Mouse (Mus musculus) large intestine, adult 2 months (tissue): Measurements from ENCODE around the gene P2ry6. TPM values are rescaled to one million over a fixed set of nuclear protein-coding genes. Genes with fewer than 3 reads are reported as not detected.
A peak's percentile ranks its signal among the peaks of the same experiment; 100 is the strongest.

ENCODE experiments used
- DNase-seq: peaks from one replicate; pipeline ENCODE4 v3.0.0-alpha.2; 2012; ENCODE audit warnings: low read depth, low spot score
- WGBS: fragments of 180-500 bp; shearing (Covaris S2); methylation state at CpG from one replicate; pipeline ENCODE4 v1.1.7; 2018; 5-methylcytosine and 5-hydroxymethylcytosine counted together
- polyA plus RNA-seq: library from polyadenylated mRNA; depleted of rRNA; stranded (reverse); fragments of >200 nt; gene quantifications from 2 replicates; pipeline ENCODE4 v1.2.3, GENCODE M21; 2012

Gene P2ry6
- polyA plus RNA-seq, 1 experiment: 29.1 TPM

DNA sequence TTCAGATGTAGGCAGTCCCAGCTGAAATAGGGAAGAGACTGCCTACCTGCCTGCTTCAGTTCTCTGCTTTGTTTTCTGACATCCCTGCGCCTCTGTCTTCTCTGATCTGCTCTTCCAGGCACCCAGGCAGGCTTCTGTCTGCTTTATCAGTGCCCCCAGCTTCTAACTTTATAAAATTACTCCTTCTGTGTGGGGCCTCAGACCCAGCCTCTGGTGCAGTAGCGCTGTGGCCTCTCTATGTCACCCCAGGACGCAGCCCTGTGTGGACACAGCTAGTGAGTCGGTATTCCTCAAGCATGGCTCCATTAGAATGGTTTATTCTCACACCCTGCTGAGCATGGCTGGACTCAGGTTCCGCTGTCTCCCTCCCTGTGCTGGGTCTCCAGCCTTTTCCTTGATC lies 24.4 kb downstream of the P2ry6 start:
- no peak for DNase-seq
- WGBS: 84% methylated on average over 5 of the region's 5 CpGs

DNA sequence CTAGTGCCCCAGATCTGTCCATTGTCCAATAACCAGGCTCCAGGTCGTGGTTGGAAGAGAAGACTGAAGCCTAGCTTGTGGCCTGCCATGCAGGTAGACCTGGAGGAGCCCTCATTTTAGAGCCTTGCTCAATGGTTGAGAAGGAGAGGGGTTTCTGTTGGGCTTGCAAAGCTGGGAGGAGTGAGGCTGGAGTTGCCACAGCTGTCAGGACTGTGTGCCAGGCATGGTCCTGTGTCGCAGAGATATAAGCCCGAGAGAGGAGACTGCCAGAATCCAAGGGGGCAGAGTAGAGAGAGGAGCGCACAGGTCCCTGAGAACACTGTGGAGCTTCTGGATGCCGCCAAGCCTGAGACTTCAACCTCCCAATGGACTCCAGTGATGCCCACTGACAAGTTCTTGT lies 29.7 kb downstream of the P2ry6 start:
- WGBS: 79% methylated on average over 5 of the region's 5 CpGs
- DNase-seq: no peak

DNA sequence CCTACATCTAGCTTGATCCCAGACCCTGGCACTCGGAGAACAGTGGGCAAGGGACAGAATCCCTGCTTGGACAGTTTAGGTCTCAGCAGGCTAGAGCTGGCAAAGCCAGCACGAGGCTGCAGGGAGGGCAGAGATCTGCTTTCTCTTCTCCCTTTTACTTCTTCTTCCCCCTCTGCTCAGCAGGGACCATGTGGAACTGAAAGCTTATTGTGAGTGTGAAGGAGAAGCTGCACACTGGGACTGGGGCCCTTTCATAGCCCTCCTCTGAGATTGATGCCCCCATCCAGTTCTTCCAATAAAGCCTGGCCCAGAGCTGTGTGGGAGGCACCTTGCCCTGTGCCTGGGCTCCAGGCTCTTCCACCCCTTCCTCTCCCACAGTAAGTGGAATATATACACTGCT lies 30.1 kb downstream of the P2ry6 start:
- no peak for DNase-seq
- 64% methylated on average over 2 of the region's 2 CpGs for WGBS

DNA sequence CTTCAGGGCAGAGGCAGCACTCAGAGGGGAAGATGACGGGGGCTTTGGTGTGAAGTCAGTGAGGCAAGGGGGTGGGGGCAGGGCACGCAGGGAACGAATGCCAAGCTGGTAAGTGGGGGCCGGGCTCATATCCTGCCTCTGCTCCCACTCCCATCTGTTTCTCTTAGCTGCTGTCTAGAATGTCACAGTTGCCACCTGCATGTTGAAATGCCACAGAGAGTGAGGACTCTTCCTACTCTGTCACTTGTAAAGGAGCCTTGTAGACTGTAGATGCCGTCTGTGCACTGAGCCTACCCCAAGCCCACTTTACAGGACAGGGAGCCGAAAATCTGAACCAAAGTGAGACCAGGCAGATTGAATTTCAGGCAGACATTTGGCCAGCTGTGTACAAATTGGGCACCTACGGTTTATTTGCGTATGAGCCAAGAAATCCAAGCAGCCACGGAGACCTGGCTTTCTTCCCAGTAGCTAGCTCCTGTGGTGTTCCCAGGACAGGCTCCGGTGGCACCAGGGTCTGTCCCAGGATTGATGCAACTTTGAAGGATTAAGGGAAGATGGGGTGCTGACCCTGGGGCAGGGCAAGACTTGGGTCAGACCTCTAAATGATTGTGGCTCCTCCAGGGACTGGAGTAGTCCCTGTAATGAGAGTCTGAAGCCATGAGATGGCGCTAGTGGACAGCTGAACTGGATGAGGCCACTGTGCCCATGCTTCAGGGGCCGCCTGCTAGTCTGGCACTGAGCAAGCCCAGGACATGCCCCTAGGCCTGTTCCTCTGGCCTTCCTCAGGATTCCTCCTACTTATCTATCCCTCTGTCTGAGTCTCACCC lies 31.4 kb downstream of the P2ry6 start:
- WGBS: 42% methylated on average over 12 of the region's 12 CpGs

DNA sequence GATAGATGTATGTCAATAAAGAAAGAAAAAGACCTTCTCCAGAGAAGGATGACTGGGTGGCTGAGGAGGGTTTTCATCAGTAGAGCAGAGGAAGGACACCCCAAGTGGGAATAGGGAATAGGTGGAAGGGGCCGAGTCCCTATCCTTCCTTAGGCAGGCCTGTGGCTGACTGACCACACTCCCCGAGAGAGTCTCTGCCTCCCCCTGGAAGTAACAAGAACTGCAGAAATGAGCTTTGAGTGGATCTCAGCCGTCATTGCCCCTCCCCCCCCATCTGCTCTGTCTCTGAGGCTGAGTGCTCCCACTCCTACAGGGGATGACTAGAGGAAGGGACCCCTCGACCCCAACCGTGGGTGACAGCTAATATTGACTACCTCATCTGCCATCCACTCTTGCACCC lies 33.3 kb downstream of the P2ry6 start:
- no peak for DNase-seq
- WGBS: 53% methylated on average over 5 of the region's 5 CpGs

More for the DNA sequence above, 31.4 kb downstream of the P2ry6 start:
- DNase-seq: peak; percentile 25

DNA sequence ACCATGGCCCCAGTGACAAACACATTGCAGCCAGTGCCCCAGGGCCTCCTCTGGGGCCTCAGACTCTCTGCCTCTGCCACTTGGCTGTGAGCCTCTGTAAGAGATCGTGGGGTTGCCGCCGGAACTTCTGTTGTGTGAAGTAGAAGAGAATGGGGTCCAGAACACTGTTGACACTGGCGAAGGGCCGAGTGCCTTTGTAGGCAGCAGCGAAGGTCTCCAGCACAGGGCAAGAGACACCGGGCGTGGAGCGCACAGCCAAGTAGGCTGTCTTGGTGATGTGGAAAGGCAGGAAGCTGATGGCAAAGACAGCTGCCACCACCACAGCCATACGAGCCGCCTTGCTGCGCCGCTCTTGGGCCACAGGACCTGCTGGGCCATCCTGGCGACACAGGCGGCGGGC lies 36.3 kb downstream of the P2ry6 start:
- DNase-seq: no peak
- 88% methylated on average over 16 of the region's 16 CpGs for WGBS

DNA sequence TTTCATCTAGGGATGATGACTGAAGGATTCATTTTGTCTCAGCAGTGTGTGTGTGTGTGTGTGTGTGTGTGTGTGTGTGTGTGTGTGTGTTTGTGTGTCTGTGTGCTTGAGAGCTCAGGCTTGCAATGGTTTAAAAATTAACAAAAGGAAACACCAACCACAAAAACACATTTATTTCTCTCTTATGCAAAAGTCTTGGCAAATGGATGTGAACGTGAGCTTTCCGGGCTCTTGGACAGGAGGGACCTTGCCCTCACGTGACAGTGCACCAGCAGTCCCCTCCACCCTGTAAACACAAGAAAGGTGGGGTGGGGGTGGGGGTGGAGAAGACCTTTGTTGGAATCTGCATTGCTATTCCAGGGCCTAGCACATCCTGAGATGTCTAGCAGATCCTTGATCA lies 37.0 kb downstream of the P2ry6 start:
- DNase-seq: no peak
- 63% methylated on average over 3 of the region's 3 CpGs for WGBS

DNA sequence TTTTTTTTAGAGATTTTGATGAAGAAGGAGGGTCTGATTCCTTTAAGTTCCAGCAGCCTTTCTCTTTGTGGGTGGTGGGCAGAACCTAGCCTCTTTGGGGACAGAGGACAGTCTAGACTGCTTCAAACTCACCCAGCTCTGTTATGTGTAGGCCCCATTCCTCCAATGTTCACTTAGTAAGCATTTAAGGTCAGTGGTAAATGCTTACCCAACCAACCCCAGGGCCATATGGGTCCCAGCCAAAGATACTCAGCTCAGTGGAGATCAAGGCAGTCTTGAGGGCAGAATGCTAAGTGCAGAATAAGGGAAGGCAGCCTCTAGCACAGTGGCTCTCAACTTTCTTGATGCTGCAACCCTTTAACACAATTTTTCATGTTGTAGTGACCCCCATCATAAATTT lies 40.9 kb downstream of the P2ry6 start:
- no peak for DNase-seq

DNA sequence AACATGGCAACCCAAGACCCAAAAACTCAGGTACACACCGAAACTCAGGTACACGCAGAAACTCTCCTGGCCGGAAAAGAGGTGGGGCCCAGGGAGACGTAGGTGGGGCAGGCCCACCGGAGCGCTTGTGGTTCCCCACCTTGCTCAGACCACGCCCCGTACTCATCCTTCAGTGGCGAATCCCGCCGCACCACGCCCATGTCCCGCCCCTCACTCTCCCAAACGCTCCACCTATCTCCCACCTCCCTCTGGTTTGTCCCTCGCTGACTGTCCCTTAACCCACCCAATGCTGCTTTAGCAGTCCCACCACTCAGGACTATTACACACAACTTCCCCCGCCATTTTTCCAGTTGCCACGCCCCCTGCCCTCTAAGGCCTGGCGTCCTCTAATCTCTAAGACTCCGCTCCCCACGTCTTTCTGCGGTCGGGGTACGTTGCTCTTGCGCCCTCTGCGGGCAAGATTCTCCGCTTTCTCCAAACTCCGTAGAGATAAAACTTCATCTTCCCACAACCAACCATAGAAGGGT lies 41.9 kb downstream of the P2ry6 start:
- under 1% methylated on average over 27 of the region's 27 CpGs for WGBS

DNA sequence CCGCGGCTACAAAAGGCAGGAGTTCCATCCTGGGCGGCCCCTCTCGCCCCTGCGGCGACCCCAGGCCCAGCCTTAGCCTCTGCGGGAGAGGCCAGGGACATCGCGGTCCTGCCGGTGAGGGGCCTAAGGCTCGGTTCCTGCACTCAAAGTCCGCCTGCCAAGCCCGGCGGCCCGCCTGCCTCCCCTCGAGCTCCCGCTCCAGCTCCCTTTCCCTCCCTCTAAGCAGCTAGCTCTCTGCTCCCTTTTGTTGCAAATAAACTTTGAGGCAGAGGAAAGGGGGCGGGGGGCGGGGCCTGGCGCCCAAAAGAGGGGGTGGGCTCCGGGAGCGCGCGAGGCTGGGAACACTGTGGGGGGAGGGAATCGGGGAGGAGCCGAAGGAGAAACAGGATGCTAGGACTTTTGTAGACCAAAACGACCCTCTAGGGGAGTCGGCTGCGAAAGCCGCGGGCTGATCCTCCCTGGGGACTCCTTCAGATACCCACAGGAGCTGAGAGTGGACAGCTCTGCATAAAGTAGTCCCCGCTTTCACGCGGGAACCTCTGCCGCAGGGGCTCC lies 42.4 kb downstream of the P2ry6 start, which contains the start of gene Arhgef17:
Arhgef17 (minus strand) TSS at position 182 of the 555 bp plus-strand sequence.
- 1% methylated on average over 35 of the region's 35 CpGs for WGBS
- no peak for DNase-seq

More for the DNA sequence above, 41.9 kb downstream of the P2ry6 start:
- peak; percentile 45 for DNase-seq

DNA sequence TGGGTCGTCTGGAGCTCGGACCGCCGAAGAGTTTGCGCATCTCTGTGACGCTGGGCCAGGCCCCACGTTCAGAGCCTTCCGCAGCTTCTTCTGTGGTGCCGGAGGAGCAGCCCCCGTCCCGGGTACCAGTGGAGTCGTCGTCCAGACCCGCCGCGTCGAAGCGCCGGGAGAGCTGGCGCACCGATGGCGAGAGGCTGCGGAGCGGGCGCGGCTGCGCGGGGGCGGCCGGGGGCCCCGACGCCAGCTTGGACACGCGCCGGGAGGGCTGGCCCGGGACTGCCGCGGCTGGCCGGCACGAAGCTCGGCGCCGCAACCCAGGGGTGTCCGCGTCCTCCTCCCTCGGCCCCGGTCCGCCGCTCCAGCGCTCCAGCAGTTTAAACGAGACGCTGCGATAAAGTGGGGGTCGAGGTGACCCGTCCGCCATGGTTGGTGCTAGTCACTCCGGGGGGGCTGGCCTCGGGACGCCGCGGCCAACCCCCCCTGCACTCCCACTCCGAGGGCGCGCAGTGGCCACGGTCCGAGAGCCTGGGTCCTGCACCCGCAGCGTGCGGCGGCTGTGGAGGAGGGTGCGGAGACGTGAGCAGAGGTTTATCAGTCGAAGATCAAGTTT lies 43.0 kb downstream of the P2ry6 start:
- no peak for DNase-seq
- 1% methylated on average over 73 of the region's 73 CpGs for WGBS

DNA sequence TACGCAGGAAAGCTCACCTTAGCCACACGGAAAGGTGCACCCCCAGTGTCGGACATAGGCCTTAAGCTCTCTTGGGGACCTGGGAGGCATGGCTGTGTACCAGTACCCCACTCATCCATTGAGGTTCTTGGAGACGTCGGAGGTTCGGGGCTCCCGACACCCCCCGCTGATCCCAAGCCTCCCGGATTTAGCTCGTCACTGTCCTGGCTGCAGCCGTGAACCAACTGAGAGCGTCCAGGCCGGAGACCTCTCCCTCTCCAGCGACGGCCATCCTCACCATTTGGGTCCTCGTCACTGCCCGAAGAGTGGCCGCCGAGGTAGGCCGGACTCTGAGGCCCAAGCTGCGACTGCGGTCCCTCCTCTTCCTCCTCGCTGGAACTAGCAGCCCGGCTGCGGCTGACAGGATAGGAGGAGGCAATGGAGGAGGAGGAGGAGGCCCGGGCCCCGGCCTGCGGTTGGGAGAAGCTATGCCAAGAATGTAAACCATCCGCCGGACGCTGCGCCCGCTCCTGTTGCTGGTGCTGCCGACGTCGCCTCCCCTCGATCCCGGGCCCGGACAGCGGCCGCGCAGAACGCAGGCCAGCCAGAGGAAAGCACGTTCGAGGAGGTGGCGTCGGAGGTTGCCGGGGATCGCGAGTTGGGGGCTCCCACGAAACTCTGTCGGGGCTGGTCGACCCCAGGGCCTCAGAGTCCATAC lies 43.7 kb downstream of the P2ry6 start:
- WGBS: 23% methylated on average over 53 of the region's 53 CpGs
- no peak for DNase-seq

DNA sequence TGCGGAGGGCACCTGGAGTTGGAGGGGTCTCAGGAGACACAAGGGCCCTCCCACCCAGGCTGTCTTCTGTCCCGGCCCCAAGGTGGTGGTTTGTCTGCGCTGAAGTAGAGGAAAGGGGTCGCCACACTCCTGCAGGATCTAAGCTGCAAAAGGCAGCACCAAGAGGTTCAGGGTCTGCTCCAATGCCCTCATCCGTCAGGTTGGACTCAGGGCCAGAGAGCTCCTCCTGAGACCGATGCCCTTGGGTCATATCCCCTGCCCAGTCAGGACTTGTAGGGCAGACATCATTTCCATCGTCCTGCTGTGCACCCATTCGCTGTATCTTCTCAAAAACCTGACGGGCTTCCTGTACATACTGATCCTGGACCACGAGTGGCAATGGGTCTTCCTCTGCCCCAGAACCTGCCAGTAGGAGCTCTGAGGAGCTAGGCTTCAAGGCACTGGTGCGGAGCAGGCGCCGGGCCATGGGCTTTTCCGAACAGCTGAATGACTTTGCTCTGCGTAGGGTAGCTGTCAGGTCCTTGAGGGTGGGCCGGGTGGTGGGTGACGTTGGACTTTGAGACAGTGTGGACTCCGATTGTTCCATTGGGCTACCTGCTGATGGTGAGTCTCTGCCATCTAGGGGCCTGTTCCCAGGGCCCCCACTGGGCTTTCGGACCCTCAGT lies 44.7 kb downstream of the P2ry6 start:
- DNase-seq: no peak
- WGBS: 76% methylated on average over 19 of the region's 19 CpGs

DNA sequence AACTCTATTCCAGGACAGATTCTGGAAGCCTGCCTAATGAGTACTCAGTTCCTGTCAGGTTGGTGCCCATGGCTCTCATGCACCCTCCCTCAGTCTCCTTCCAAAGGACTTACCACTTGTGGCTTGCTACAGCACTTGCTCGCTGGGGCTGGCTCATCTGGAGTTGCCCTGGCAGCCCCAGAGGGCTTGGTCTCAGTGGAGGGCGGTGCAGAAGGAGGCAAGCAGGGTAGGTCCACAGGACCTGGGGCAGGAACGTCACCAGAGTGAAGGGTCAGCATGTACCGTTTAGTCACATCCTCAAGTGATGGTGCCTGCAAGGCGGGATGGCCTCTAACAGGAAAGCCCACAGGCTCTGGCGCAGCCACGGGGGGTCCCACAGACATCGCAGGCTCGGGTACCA lies 46.0 kb downstream of the P2ry6 start:
- DNase-seq: no peak
- WGBS: 57% methylated on average over 9 of the region's 9 CpGs

DNA sequence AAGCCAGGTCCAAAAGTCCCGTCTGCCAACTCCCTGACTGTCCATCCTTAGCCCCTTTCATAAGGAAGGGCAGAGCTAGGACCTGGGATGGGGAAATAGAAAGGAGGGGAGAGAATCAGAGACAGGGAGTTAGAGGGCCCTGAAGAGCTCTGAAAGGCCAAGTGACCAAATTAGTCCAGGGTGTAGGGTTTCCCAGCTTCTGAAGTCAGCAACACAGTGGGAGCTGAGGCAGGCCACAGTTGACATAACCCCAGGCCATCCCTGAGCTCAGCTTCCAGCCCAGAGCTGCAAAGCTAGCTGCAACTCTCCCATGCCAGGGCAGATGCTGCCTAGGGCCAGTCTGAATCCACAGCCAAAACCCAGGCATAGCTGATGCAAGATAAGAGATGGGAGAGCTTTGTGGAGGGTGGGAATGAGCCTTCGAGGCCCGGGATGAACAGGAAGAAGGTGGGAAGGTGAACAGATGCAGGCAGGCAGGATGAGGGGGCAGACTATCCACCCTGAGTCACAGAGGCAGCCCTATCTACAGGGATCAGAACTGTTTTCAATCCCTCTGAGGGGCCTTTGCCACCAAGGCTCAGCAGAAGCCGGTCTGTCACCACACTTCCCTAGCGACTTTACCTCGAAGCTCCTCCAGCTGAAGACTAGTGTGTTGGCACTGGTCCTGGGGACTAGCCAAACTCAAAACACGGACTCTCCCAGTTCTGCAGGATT lies 47.0 kb downstream of the P2ry6 start:
- no peak for DNase-seq
- 53% methylated on average over 7 of the region's 7 CpGs for WGBS

DNA sequence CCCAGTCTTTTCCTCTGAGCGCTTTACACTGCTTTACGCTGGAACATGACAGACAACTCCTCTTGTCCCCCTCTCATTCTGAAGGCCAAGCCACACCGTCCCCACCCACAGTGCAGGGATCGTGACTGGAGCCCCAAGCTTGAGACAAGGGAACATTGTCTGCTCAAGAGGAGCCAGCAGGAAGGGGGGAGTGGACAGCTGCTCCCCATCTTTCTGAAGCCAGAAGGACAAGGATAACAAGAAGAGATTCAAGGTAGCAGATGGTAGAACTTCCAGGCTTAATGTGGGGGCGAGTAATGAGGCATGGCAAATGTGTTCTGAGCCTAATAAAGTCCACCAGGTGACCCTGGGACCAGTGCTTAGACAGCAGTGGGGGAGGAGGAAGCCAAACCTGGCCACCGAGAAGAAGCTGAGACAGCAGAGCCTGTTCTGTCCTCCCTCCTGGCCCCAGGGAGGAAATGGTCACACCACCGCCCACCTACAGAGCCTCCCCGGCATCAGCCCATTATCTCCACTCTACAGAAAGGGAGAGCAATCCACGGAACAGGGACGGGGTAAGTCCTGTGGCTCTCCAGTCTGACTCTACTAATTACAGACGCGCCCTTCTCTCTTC lies 48.0 kb downstream of the P2ry6 start:
- no peak for DNase-seq
- 59% methylated on average over 12 of the region's 12 CpGs for WGBS

DNA sequence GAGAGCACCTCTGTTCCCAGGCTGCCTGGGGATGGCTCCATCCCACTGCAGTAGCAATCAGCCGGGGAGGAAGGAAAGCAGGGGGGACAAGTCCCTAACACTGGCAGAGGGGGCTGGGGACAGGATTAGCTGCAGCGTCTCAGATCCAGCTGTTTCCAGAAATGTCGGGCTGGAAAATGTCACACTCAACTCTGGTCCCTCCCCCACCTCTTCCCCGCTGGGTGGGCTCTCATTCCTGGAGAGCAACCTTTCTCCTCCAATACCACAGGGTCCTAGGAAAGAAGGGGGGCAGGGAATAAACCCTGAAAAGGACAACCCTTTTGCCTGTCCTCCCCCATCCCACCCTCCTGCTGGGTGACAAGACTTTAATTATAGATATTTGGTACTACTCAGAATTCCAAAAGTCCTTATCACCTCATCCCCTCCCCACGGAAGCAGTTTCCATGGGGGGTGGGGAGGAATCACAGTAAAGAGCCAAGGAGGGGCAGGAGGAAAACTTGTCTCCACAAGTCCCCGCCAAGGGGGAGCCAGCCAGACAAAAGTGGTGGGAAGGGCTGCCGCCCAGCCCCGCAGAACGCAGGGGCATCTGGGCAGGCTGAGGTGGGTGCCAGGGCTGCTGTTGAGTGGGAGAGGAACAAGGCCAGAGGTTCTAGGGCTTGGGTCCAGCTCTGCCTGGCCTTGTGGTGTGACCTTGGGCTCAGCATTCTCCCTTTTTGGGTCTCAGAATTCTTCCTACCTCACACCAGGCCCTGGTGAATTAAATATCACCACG lies 49.6 kb downstream of the P2ry6 start:
- no peak for DNase-seq
- WGBS: 64% methylated on average over 10 of the region's 10 CpGs

DNA sequence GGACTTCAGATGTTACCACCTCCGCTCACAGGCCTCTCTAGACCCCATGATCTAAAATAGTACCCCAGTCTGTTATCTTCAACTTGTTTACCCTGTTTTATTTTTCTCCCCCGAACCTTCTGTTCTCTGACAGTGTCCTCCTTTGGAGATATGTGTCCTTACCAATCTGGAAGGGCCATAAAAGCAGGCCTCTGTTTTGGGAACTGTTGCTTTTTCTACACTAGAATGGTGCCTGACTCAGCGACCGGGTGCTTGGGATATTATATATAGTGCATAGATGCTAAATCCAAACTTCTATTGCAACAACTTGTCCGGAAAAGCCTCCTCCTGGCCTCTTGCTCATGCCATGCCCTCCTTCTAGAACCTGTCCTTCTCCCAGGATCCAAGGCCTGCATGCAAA lies 50.2 kb downstream of the P2ry6 start:
- WGBS: 68% methylated on average over 5 of the region's 5 CpGs
- no peak for DNase-seq
